8 mouse cellular contexts compared by ENCODE assay signal in genomic region chr11:8424342-8425225, GRCm38 (mm10).
DNase-seq lines count a peak whose midpoint lies in the region; ATAC-seq and TF ChIP-seq lines count a peak whose summit lies in the region.

No protein-coding gene starts in this region.

- H3K9me3 ChIP-seq in embryonic facial prominence, embryonic 14.5 days (ENCODE audit: control insufficient read depth, low read length): no peaks in the 10 kb centered on the region
- no peaks in the 10 kb centered on the region for H3K9me3 ChIP-seq in limb, embryonic 11.5 days (ENCODE audit: control insufficient read depth, low read length)
- H3K9me3 ChIP-seq in midbrain, postnatal 0 days (ENCODE audit: low read length): no peaks in the 10 kb centered on the region
- no peaks in the 10 kb centered on the region for H3K9me3 ChIP-seq in stomach, embryonic 14.5 days (ENCODE audit: control insufficient read depth, low read depth, low read length)

- peak overlapping the region; percentile 39 for H3K4me2 ChIP-seq in embryonic facial prominence, embryonic 14.5 days (ENCODE audit: low read depth, low read length)
- H3K4me2 ChIP-seq in limb, embryonic 11.5 days (ENCODE audit: low read depth, severe bottlenecking): no peak overlapping the region
- peak overlapping the region; percentile 20; the same call in 1 of the 2 replicates for H3K4me2 ChIP-seq in midbrain, postnatal 0 days (ENCODE audit: low read depth, low read length, poor library complexity, severe bottlenecking)
- H3K4me2 ChIP-seq in stomach, embryonic 14.5 days (replicated peaks; ENCODE audit: low read depth, low read length): no peak overlapping the region; the same call in 1 of the 2 replicates

- H3K4me1 ChIP-seq in embryonic facial prominence, embryonic 14.5 days (ENCODE audit: control insufficient read depth, insufficient read depth, low read length): 0 out of 2 replicates have a peak, but pooled peaks cover 6% of the 10 kb centered on the region
- H3K4me1 ChIP-seq in limb, embryonic 11.5 days (ENCODE audit: control insufficient read depth, insufficient read depth, low read length): no peaks in the 10 kb centered on the region
- H3K4me1 ChIP-seq in midbrain, postnatal 0 days (ENCODE audit: insufficient read depth, low read length): peaks cover 3% of the 10 kb centered on the region; the same call in 1 of the 2 replicates
- peaks cover 6% of the 10 kb centered on the region; the same call in 1 of the 2 replicates for H3K4me1 ChIP-seq in stomach, embryonic 14.5 days (ENCODE audit: control insufficient read depth, insufficient read depth, low read length)

- peak; percentile 89 for ATAC-seq in embryonic facial prominence, embryonic 14.5 days (ENCODE audit: low read depth)
- ATAC-seq in limb, embryonic 11.5 days (ENCODE audit: insufficient number of reproducible peaks, low FRiP score, low TSS enrichment, low read depth): peak; percentile 78; the same call in 1 of the 2 replicates
- peak; percentile 94 for ATAC-seq in midbrain, postnatal 0 days (ENCODE audit: low FRiP score)
- ATAC-seq in stomach, embryonic 14.5 days (ENCODE audit: insufficient number of reproducible peaks, insufficient read depth, low FRiP score, low read depth): peak; percentile 78

- WGBS in embryonic facial prominence, embryonic 14.5 days: 29% methylated on average over 13 of the region's 13 CpGs
- 40% methylated on average over 13 of the region's 13 CpGs for WGBS in limb, embryonic 11.5 days
- WGBS in midbrain, postnatal 0 days: 28% methylated on average over 13 of the region's 13 CpGs
- WGBS in stomach, embryonic 14.5 days: 35% methylated on average over 13 of the region's 13 CpGs

- no peak overlapping the region for H3K9ac ChIP-seq in embryonic facial prominence, embryonic 14.5 days (ENCODE audit: low read depth, low read length)
- H3K9ac ChIP-seq in limb, embryonic 11.5 days (ENCODE audit: low read length): 0 out of 2 replicates have a peak overlapping the region, but pooled peaks have one; percentile 41
- H3K9ac ChIP-seq in midbrain, postnatal 0 days (replicated peaks; ENCODE audit: low read length, poor library complexity, severe bottlenecking): no peak overlapping the region
- no peak overlapping the region for H3K9ac ChIP-seq in stomach, embryonic 14.5 days (replicated peaks; ENCODE audit: low read depth, low read length)

- peak; percentile 100 for TF ChIP-seq CTCF in midbrain, postnatal 0 days (IDR thresholded peaks at IDR 0.05)

- peak; percentile 79 for DNase-seq in 416B (ENCODE audit: low read depth)
- DNase-seq in adrenal gland, postnatal 4 days (ENCODE audit: low spot score in 2 of 2): peak; percentile 26 to 60
- peak; percentile 93 for DNase-seq in embryonic facial prominence, embryonic 14.5 days (ENCODE audit: low spot score)
- peak; percentile 75 for DNase-seq in heart, adult 8-10 months (ENCODE audit: low spot score)
- peak; percentile 82 to 84 for DNase-seq in kidney, adult 8-10 months
- peak; percentile 81 for DNase-seq in limb, embryonic 11.5 days (ENCODE audit: low spot score)
- DNase-seq in midbrain, postnatal 0 days (ENCODE audit: low spot score): peak; percentile 95

- H3K27me3 ChIP-seq in embryonic facial prominence, embryonic 14.5 days (replicated peaks; ENCODE audit: control insufficient read depth, insufficient read depth, low read length): no peaks in the 10 kb centered on the region
- H3K27me3 ChIP-seq in limb, embryonic 11.5 days (ENCODE audit: control insufficient read depth, insufficient read depth, low read length): no peaks in the 10 kb centered on the region
- no peaks in the 10 kb centered on the region for H3K27me3 ChIP-seq in midbrain, postnatal 0 days (ENCODE audit: insufficient read depth, low read length)
- no peaks in the 10 kb centered on the region for H3K27me3 ChIP-seq in stomach, embryonic 14.5 days (ENCODE audit: control insufficient read depth, insufficient read depth, low read length)

- 0 out of 2 replicates have a peak overlapping the region, but pooled peaks have one; percentile 46 for H3K27ac ChIP-seq in embryonic facial prominence, embryonic 14.5 days (replicated peaks; ENCODE audit: low read depth, low read length)
- peak overlapping the region; percentile 36; the same call in 1 of the 2 replicates for H3K27ac ChIP-seq in limb, embryonic 11.5 days (replicated peaks; ENCODE audit: low read depth, low read length)
- H3K27ac ChIP-seq in midbrain, postnatal 0 days (ENCODE audit: low read depth, low read length): peak overlapping the region; percentile 51
- 0 out of 2 replicates have a peak overlapping the region, but pooled peaks have one; percentile 27 for H3K27ac ChIP-seq in stomach, embryonic 14.5 days (ENCODE audit: low read length)

- H3K36me3 ChIP-seq in embryonic facial prominence, embryonic 14.5 days (ENCODE audit: control insufficient read depth, insufficient read depth, low read length): peaks cover 3% of the 10 kb centered on the region
- no peaks in the 10 kb centered on the region for H3K36me3 ChIP-seq in limb, embryonic 11.5 days (ENCODE audit: control insufficient read depth, insufficient read depth, low read length)
- H3K36me3 ChIP-seq in midbrain, postnatal 0 days (ENCODE audit: insufficient read depth, low read length): no peaks in the 10 kb centered on the region
- peaks cover 6% of the 10 kb centered on the region; the same call in 1 of the 2 replicates for H3K36me3 ChIP-seq in stomach, embryonic 14.5 days (ENCODE audit: control insufficient read depth, insufficient read depth, low read length)

- no peak overlapping the region for H3K4me3 ChIP-seq in embryonic facial prominence, embryonic 14.5 days (ENCODE audit: low read depth, low read length)
- no peak overlapping the region for H3K4me3 ChIP-seq in limb, embryonic 11.5 days (ENCODE audit: low read depth, low read length)
- no peak overlapping the region for H3K4me3 ChIP-seq in midbrain, postnatal 0 days (ENCODE audit: low read depth, low read length)
- no peak overlapping the region for H3K4me3 ChIP-seq in stomach, embryonic 14.5 days (ENCODE audit: low read depth, low read length)

Comparison
In these comparisons a context has a peak if more than half of its experiments do, and no peak if none do; other contexts are left out.
1. DNase-seq: peak in every context shown above with its lines; median percentile 95 in midbrain, postnatal 0 days; 93 in embryonic facial prominence, embryonic 14.5 days; 83 in kidney, adult 8-10 months; 81 in limb, embryonic 11.5 days; 79 in 416B; 75 in heart, adult 8-10 months; 43 in adrenal gland, postnatal 4 days.
2. H3K4me2 ChIP-seq: peak in embryonic facial prominence, embryonic 14.5 days (single experiment) and midbrain, postnatal 0 days (single experiment); none in limb, embryonic 11.5 days (single experiment) and stomach, embryonic 14.5 days (single experiment).
3. Peak in every context shown above with its lines, with median percentiles within 50 percentile points of each other: ATAC-seq and H3K27ac ChIP-seq.